Mouse (Mus musculus) brain, embryonic 14.5 days (tissue): ENCODE results near the gene Clasp2.

Source experiments
- CTCF ChIP-seq: fragments of 200-500 bp; IDR thresholded peaks from 2 replicates; pipeline ENCODE4 v1.5.1; 2012; ENCODE audit warnings: inconsistent platforms, mild to moderate bottlenecking, moderate library complexity, borderline replicate concordance; ENCODE audit not compliant: insufficient read depth, insufficient read length; ENCODE audit errors: extremely low read depth
- POLR2A ChIP-seq: fragments of 200-500 bp; IDR thresholded peaks from 2 replicates; pipeline ENCODE4 v1.6.1; 2012; ENCODE audit warnings: mild to moderate bottlenecking, inconsistent platforms, borderline replicate concordance; ENCODE audit not compliant: poor library complexity, insufficient read depth, insufficient read length, severe bottlenecking; ENCODE audit errors: extremely low read depth

GRCm38 (mm10) chr9:113797206-113797605 is 55.9 kb downstream of the Clasp2 start:
- TF ChIP-seq CTCF = no peak
- no peak for TF ChIP-seq POLR2A
